Mouse (Mus musculus) limb, embryonic 10.5 days (tissue): ENCODE data around the gene Hist2h3c2. TPM values are rescaled to one million over a fixed set of nuclear protein-coding genes. Genes with fewer than 3 reads are reported as not detected.

Experiments
- DNase-seq: peaks from one replicate; pipeline ENCODE4 v3.0.0-alpha.2; 2017; ENCODE audit warnings: low spot score
- H3K27ac ChIP-seq: fragments of 300-500 bp; sonication (generic); 2 replicates; pipeline ENCODE4 v1.5.1; 2016; ENCODE audit warnings: mild to moderate bottlenecking
- H3K27me3 ChIP-seq: fragments of 300-500 bp; sonication (generic); 2 replicates; pipeline ENCODE4 v1.6.1; 2016; ENCODE audit warnings: low read depth, mild to moderate bottlenecking; ENCODE audit not compliant: poor library complexity, severe bottlenecking
- H3K36me3 ChIP-seq: fragments of 300-500 bp; sonication (generic); 2 replicates; pipeline ENCODE4 v1.6.1; 2016; ENCODE audit warnings: mild to moderate bottlenecking, moderate library complexity
- H3K4me1 ChIP-seq: fragments of 300-500 bp; sonication (generic); 2 replicates; pipeline ENCODE4 v1.6.1; 2016
- H3K4me3 ChIP-seq: fragments of 300-500 bp; sonication (generic); 2 replicates; pipeline ENCODE4 v1.5.1; 2016; ENCODE audit warnings: mild to moderate bottlenecking, moderate library complexity
- H3K9me3 ChIP-seq: fragments of 300-500 bp; sonication (generic); replicated peaks from 2 replicates; pipeline ENCODE4 v1.6.1; 2016; ENCODE audit warnings: mild to moderate bottlenecking
- WGBS: fragments of 180-500 bp; shearing (Covaris S2); methylation state at CpG from one replicate; pipeline ENCODE4 v1.1.7; 2016; 5-methylcytosine and 5-hydroxymethylcytosine counted together
- microRNA-seq: library from miRNA; unstranded; fragments of <30 nt; microRNA quantifications from one replicate; pipeline ENCODE4, GENCODE M21; 2017
- polyA plus RNA-seq: library from polyadenylated mRNA; unstranded; fragments of >200 nt; fragmentation: Nextera tagmentation; extraction: Ambion mirVana; gene quantifications from 2 replicates; pipeline ENCODE4 v1.2.1, GENCODE M21; 2016

Hist2h3c2 gene
- polyA plus RNA-seq, 1 experiment from 2014 or later: 7.3 TPM

DNA sequence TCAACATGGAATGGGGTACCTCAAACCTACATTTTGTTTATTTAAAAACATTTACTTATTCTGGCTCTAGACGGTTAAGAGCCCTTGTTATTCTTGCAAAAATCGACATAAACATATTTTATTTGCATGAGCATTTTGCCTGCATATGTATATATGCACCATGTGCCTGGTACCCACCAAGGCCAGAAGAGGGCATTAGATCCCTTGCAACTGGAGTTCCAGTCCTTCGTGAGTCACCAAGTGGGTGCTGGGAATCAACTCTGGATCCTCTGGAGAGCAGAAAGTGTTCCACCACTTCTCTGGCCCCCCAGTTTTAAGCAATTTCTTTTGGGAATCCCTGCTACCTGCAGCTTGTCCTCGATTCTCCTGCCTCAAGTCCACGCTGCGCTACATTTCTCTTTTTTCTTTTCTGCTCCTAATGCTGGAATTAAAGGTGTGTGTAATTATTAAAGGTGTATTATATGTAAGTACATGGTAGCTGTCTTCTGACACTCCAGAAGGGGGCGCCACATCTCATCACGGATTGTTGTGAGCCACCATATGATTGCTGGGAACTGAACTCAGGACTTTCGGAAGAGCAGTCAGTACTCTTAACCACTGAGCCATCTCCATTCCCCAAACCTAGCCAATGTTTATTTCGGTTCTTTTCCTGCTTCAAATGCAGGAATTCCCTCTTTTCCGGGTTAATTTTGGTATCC lies 43.2 kb downstream of the Hist2h3c2 start:
- Histone ChIP-seq H3K9me3 (no peaks in the 10 kb centered on the region), H3K4me3 (peak overlapping the region; percentile 66; the same call in 1 of the 2 replicates), H3K4me1 (peaks cover 38% of the 10 kb centered on the region), H3K27ac (no peak overlapping the region), H3K36me3 (peaks cover 13% of the 10 kb centered on the region), H3K27me3 (no peaks in the 10 kb centered on the region)
- 90% methylated on average over 11 of the region's 11 CpGs for WGBS
- no peak for DNase-seq

DNA sequence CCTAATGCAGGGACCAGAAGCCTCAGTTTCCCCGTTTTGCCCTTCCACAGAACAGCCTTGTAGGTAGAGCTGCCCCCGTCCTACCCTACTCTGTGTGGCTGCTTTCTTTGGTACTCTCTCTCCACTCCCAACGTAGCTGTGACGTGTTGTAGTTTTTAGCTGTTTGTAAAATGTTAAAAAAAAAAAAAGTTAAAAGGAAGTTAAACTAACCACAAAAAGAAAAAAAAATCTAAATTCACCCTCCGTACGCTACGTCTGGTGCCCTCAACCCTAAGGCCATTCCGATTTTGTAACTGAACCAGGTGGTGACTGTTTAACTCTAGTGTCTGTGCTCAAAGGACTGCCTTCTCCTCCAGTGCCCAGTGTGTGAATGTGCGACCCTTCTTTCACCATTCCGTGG lies 44.0 kb downstream of the Hist2h3c2 start:
- WGBS: 90% methylated on average over 10 of the region's 10 CpGs
- Histone ChIP-seq H3K27me3 (no peaks in the 10 kb centered on the region), H3K9me3 (no peaks in the 10 kb centered on the region), H3K4me1 (peaks cover 38% of the 10 kb centered on the region), H3K36me3 (peaks cover 13% of the 10 kb centered on the region), H3K4me3 (no peak overlapping the region), H3K27ac (no peak overlapping the region)
- DNase-seq: no peak

DNA sequence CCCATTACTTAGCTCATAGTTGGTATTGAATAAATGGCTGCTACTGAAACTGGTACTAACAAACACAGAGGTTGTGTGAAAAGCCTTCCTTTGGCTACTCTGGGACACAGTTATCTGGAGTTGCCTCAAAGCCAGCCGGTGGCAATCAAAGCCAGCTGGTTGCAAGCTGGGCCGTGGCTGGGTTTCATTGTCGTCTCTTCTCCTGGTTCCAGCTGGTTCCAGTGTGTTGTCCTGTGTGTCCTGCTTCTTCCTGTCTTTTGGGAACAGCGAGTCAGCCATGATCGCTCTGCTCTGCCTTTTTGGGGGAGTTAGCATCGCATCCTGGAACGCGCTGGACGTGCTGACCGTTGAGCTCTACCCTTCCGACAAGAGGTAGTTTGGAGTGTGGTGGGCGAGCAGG lies 46.0 kb downstream of the Hist2h3c2 start:
- Histone ChIP-seq H3K36me3 (peaks cover 17% of the 10 kb centered on the region), H3K4me1 (peaks cover 31% of the 10 kb centered on the region), H3K27ac (peak overlapping the region; percentile 66), H3K27me3 (no peaks in the 10 kb centered on the region), H3K9me3 (no peaks in the 10 kb centered on the region), H3K4me3 (no peak overlapping the region)
- DNase-seq: no peak
- WGBS: 57% methylated on average over 12 of the region's 12 CpGs

Small RNAs within 50 kb of the gene (microRNA-seq; reads per million reads assigned to microRNA genes)
- gene Gm44492 (not detected), gene Gm47311 (not detected), gene Gm47313 (not detected)

Other genes starting within 250 kb of the Hist2h3c2 start
- gene Plekho1, start 243.1 kb downstream of the Hist2h3c2 start, polyA plus RNA-seq: 77.7 and 81.9 TPM in 2 replicates
- gene Vps45, start 180.7 kb downstream of the Hist2h3c2 start, polyA plus RNA-seq: 22.4 and 23.6 TPM in 2 replicates
- 18.6 and 19.2 TPM in 2 replicates for gene Otud7b, start 134.6 kb downstream of the Hist2h3c2 start, polyA plus RNA-seq
- gene Mtmr11, start 77.1 kb downstream of the Hist2h3c2 start, polyA plus RNA-seq: 10.8 and 18.2 TPM in 2 replicates
- gene Sf3b4, start 66.8 kb downstream of the Hist2h3c2 start, polyA plus RNA-seq: 290 and 304 TPM in 2 replicates
- 3.6 and 3.9 TPM in 2 replicates for gene Sv2a, start 58.0 kb downstream of the Hist2h3c2 start, polyA plus RNA-seq
- 74.2 and 76.5 TPM in 2 replicates for gene Bola1, start 19.4 kb downstream of the Hist2h3c2 start, polyA plus RNA-seq
- 0.63 and 1.2 TPM in 2 replicates for gene Hist2h2ab, start 19.3 kb downstream of the Hist2h3c2 start, polyA plus RNA-seq
- 11.7 and 16.3 TPM in 2 replicates for gene Hist2h2ac, start 18.2 kb downstream of the Hist2h3c2 start, polyA plus RNA-seq
- gene Hist2h2be, start 18.0 kb downstream of the Hist2h3c2 start, polyA plus RNA-seq: 3.4 and 5.8 TPM in 2 replicates
- gene Hist2h2aa2, start 1.1 kb upstream of the Hist2h3c2 start, polyA plus RNA-seq: 18.9 and 27.3 TPM in 2 replicates
- gene Hist2h2aa1, start 6.4 kb upstream of the Hist2h3c2 start, polyA plus RNA-seq: 12.7 and 15.9 TPM in 2 replicates
- 0.41 TPM in 1 of 2 replicates, not detected in the other for gene Hist2h3c1, start 7.6 kb upstream of the Hist2h3c2 start, polyA plus RNA-seq
- 7.7 and 9.4 TPM in 2 replicates for gene Hist2h4, start 24.2 kb upstream of the Hist2h3c2 start, polyA plus RNA-seq
- 48.3 and 54.0 TPM in 2 replicates for gene Hist2h3b, start 29.5 kb upstream of the Hist2h3c2 start, polyA plus RNA-seq
- 8.2 and 10.7 TPM in 2 replicates for gene Hist2h2bb, start 30.6 kb upstream of the Hist2h3c2 start, polyA plus RNA-seq
- 0.60 and 0.85 TPM in 2 replicates for gene Fcgr1, start 54.8 kb upstream of the Hist2h3c2 start, polyA plus RNA-seq
- 0.14 TPM in 1 of 2 replicates, not detected in the other for gene BC107364, start 213.2 kb upstream of the Hist2h3c2 start, polyA plus RNA-seq